24 mouse cellular contexts compared by ENCODE assay signal in the genomic region with DNA sequence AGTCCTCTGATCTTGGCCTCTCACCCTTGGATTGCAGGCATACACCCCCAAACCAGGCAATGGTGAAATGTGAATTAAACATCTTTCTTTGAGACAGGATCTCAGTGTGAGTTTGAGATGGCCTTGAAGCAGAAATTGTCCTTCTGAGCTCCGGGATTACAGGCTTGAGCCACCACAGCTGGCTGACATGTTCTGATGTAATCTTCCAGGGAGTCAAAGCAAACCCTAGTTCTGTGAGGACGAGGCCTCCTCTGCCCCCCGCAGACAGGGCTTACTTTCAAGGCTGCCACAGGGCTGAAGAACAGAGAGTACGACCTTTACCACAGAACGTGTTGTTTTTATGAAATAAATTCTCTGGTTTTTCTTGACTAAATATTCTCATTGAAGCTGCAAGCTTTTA. TPM values are rescaled to one million over a fixed set of nuclear protein-coding genes. Genes with fewer than 3 reads are reported as not detected.
A peak's percentile ranks its signal among the peaks of the same experiment; 100 is the strongest.
DNase-seq lines count a peak whose midpoint lies in the region; ATAC-seq lines count a peak whose summit lies in the region.
"Had no signal": no experiment of that assay in that cellular context is flagged by ENCODE, and none has a peak within 500 bp of the region (broad histone marks: within the 10 kb centered on the region; RNA-seq: fewer than 3 reads in every experiment).

No protein-coding gene starts in this region.

- DNase-seq in forebrain, embryonic 11.5 days (ENCODE audit: low spot score), result peak; percentile 2
- DNase-seq in lung, postnatal 10 days, result peak; percentile 39
- no peak for DNase-seq in lung, adult 18-20 months
- DNase-seq in adipocyte (ENCODE audit: low spot score), result peak; percentile 4
- DNase-seq in adrenal gland, postnatal 10 days, result peak; percentile 16
- DNase-seq in spleen, postnatal 10 days (ENCODE audit: low spot score in 2 of 2), result no peak
- DNase-seq: cerebellum, adult 18-20 months; cerebellum, adult 9-11 months; cerebellum, postnatal 36 days; gastrocnemius, adult 2 months; gastrocnemius, postnatal 25 days; heart, postnatal 4 days had no signal

- H3K9ac ChIP-seq in forebrain, embryonic 11.5 days (ENCODE audit: low read length), result no peak overlapping the region
- no peak overlapping the region for H3K9ac ChIP-seq in forebrain, embryonic 15.5 days (replicated peaks)
- H3K9ac ChIP-seq: embryonic facial prominence, embryonic 13.5 days; forebrain, embryonic 13.5 days; heart, embryonic 13.5 days; hindbrain, embryonic 12.5 days had no signal

- ATAC-seq in forebrain, embryonic 11.5 days (replicated peaks; ENCODE audit: low FRiP score), result no peak
- ATAC-seq in forebrain, embryonic 15.5 days (replicated peaks), result no peak
- ATAC-seq: activated CD4-positive, CD25-positive, alpha-beta regulatory T cell, adult 4 months; forebrain, embryonic 13.5 days; hindbrain, embryonic 16.5 days; inflammation-experienced regulatory T-cells, adult 6 months; Patski had no signal

- H3K4me1 ChIP-seq in forebrain, embryonic 11.5 days (replicated peaks; ENCODE audit: control insufficient read depth, insufficient read depth, low read length), result no peaks in the 10 kb centered on the region; the same call in 1 of the 2 replicates
- H3K4me1 ChIP-seq in forebrain, embryonic 15.5 days, result peaks cover 14% of the 10 kb centered on the region

- H3K27me3 ChIP-seq in forebrain, embryonic 11.5 days (ENCODE audit: control insufficient read depth, insufficient read depth, low read length), result no peaks in the 10 kb centered on the region
- no peaks in the 10 kb centered on the region for H3K27me3 ChIP-seq in forebrain, embryonic 15.5 days
- H3K27me3 ChIP-seq: CH12.LX; embryonic facial prominence, embryonic 13.5 days; forebrain, embryonic 13.5 days; heart, embryonic 13.5 days; hindbrain, embryonic 12.5 days; Patski had no signal

- H3K4me2 ChIP-seq in forebrain, embryonic 11.5 days (ENCODE audit: low read depth, low read length, severe bottlenecking), result no peak overlapping the region
- no peak overlapping the region for H3K4me2 ChIP-seq in forebrain, embryonic 15.5 days (replicated peaks)
- H3K4me2 ChIP-seq: embryonic facial prominence, embryonic 13.5 days; forebrain, embryonic 13.5 days; heart, embryonic 13.5 days; hindbrain, embryonic 12.5 days had no signal

- no peak overlapping the region for H3K27ac ChIP-seq in forebrain, embryonic 11.5 days (ENCODE audit: low read depth, low read length)
- no peak overlapping the region for H3K27ac ChIP-seq in forebrain, embryonic 15.5 days (replicated peaks)
- H3K27ac ChIP-seq: embryonic facial prominence, embryonic 13.5 days; forebrain, embryonic 13.5 days; gastrocnemius, adult 2 months; heart, embryonic 13.5 days; hindbrain, embryonic 12.5 days had no signal

- H3K9me3 ChIP-seq in forebrain, embryonic 11.5 days (ENCODE audit: control insufficient read depth, low read length), result no peaks in the 10 kb centered on the region
- H3K9me3 ChIP-seq in forebrain, embryonic 15.5 days, result no peaks in the 10 kb centered on the region
- H3K9me3 ChIP-seq: embryonic facial prominence, embryonic 13.5 days; heart, embryonic 13.5 days; hindbrain, embryonic 12.5 days had no signal

- WGBS in forebrain, embryonic 11.5 days, result 85% methylated on average over 5 of the region's 5 CpGs
- 85% methylated on average over 5 of the region's 5 CpGs for WGBS in forebrain, embryonic 15.5 days

- H3K36me3 ChIP-seq in forebrain, embryonic 11.5 days (ENCODE audit: control insufficient read depth, insufficient read depth, low read length), result peaks cover 4% of the 10 kb centered on the region; the same call in 1 of the 2 replicates
- H3K36me3 ChIP-seq in forebrain, embryonic 15.5 days, result peaks cover 46% of the 10 kb centered on the region

- no peak overlapping the region for H3K4me3 ChIP-seq in forebrain, embryonic 11.5 days (ENCODE audit: low read depth, low read length)
- H3K4me3 ChIP-seq in forebrain, embryonic 15.5 days, result no peak overlapping the region
- H3K4me3 ChIP-seq: embryonic facial prominence, embryonic 13.5 days; forebrain, embryonic 13.5 days; gastrocnemius, adult 2 months; heart, embryonic 13.5 days; hindbrain, embryonic 12.5 days had no signal

RNA-seq across cellular contexts. Expression of a gene that starts 42.3 kb away (rescaled TPM):
- polyA plus RNA-seq in forebrain, embryonic 11.5 days (2014; fragmentation: Nextera tagmentation; extraction: Ambion mirVana), result 0.21 TPM in 1 of 2 replicates, not detected in the other
- polyA plus RNA-seq in forebrain, embryonic 15.5 days (2015; fragmentation: Nextera tagmentation; extraction: Ambion mirVana), result 0.27 and 0.34 TPM in 2 replicates
- 10 to 100 TPM in 1 of 2 experiments, 1 to 10 TPM in 1; 5.6 to 13.3 TPM for total RNA-seq in adrenal gland, postnatal 10 days (2021)
- total RNA-seq: CH12.LX; granulocyte monocyte progenitor cell, adult 5-6 weeks had no signal
- polyA plus RNA-seq: activated CD4-positive, CD25-positive, alpha-beta regulatory T cell, adult 4 months; forebrain, embryonic 13.5 days; heart, postnatal 0 days; inflammation-experienced regulatory T-cells, adult 6 months had no signal

Comparison
In these comparisons a context has a peak if more than half of its experiments do, and no peak if none do; other contexts are left out.
1. DNase-seq: peak in forebrain, embryonic 11.5 days (single experiment), lung, postnatal 10 days (single experiment), adipocyte (single experiment) and adrenal gland, postnatal 10 days (single experiment); none in lung, adult 18-20 months (0 of 2) and spleen, postnatal 10 days (0 of 2).